Mouse (Mus musculus) olfactory bulb, adult 2 months (tissue): ENCODE data around the gene Casc3.

Experiments used
- CTCF ChIP-seq: fragments of 200-500 bp; IDR thresholded peaks from 2 replicates; pipeline ENCODE4 v1.5.1; 2012; ENCODE audit warnings: low read depth, mild to moderate bottlenecking, low read length, moderate library complexity; ENCODE audit not compliant: insufficient read depth
- POLR2A ChIP-seq: fragments of 200-500 bp; IDR thresholded peaks from 2 replicates; pipeline ENCODE4 v1.6.1; 2012; ENCODE audit warnings: mild to moderate bottlenecking, low read depth, low read length, moderate library complexity; ENCODE audit not compliant: insufficient read depth

DNA sequence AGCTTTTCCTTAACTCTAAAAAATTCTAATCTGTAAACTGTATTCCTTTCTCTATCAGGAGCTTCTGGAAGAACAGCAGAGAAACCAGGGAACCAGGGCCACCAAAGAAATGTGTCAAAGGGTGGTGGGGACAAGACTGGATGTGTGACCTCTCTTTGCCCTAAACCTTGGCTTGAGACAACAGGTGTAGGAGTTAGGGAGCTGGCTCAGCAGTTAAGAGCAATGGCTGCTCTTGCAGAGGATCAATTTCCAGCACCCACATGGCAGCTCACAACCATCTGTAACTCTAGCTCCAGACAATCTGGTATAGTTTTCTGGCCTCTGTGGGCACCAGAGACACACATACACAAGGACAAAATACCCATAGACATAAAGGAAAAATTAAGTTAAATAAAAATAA is 26.8 kb upstream of the Casc3 start:
- TF ChIP-seq CTCF, result no peak
- TF ChIP-seq POLR2A, result no peak
